Mouse (Mus musculus) kidney, embryonic 16.5 days (tissue): ENCODE measurements around the gene Tpk1. TPM values are rescaled to one million over a fixed set of nuclear protein-coding genes. Genes with fewer than 3 reads are reported as not detected.

ENCODE experiments used
- ATAC-seq: fragments of 200-750 bp; cut with Nextera tagmentation; 2 replicates; pipeline ENCODE4 v1.8.0; 2017; ENCODE audit warnings: moderate TSS enrichment; ENCODE audit not compliant: low FRiP score, low TSS enrichment
- H3K27ac ChIP-seq: fragments of 300-500 bp; sonication (generic); 2 replicates; pipeline ENCODE4 v1.5.1; 2014; ENCODE audit warnings: low read length
- H3K27me3 ChIP-seq: fragments of 300-500 bp; sonication (generic); 2 replicates; pipeline ENCODE4 v1.6.1; 2014; ENCODE audit warnings: low read length, control low read depth, mixed read lengths; ENCODE audit not compliant: insufficient read depth
- H3K36me3 ChIP-seq: fragments of 300-500 bp; sonication (generic); 2 replicates; pipeline ENCODE4 v1.6.1; 2014; ENCODE audit warnings: low read length, control low read depth, mixed read lengths; ENCODE audit not compliant: insufficient read depth
- H3K4me1 ChIP-seq: fragments of 300-500 bp; sonication (generic); 2 replicates; pipeline ENCODE4 v1.6.1; 2014; ENCODE audit warnings: low read length, control low read depth, mixed read lengths; ENCODE audit not compliant: insufficient read depth
- H3K4me2 ChIP-seq: fragments of 300-500 bp; sonication (generic); replicated peaks from 2 replicates; pipeline ENCODE4 v1.6.1; 2014; ENCODE audit warnings: low read depth, low read length
- H3K4me3 ChIP-seq: fragments of 300-500 bp; sonication (generic); 2 replicates; pipeline ENCODE4 v1.5.1; 2014; ENCODE audit warnings: mild to moderate bottlenecking, low read length
- H3K9ac ChIP-seq: fragments of 300-500 bp; sonication (generic); replicated peaks from 2 replicates; pipeline ENCODE4 v1.6.1; 2014; ENCODE audit warnings: low read length
- H3K9me3 ChIP-seq: fragments of 300-500 bp; sonication (generic); 2 replicates; pipeline ENCODE4 v1.6.1; 2016; ENCODE audit warnings: low read length, control low read depth
- WGBS: fragments of 180-500 bp; shearing (Covaris S2); extraction: QIAGEN DNeasy Blood & Tissue Kit; methylation state at CpG from one replicate; pipeline ENCODE4 v1.1.7; 2014; 5-methylcytosine and 5-hydroxymethylcytosine counted together
- polyA plus RNA-seq: library from polyadenylated mRNA; unstranded; fragments of >200 nt; fragmentation: Nextera tagmentation; extraction: Ambion mirVana; gene quantifications from 2 replicates; pipeline ENCODE4 v1.2.1, GENCODE M21; 2015

The Tpk1 gene
- polyA plus RNA-seq, 1 experiment from 2014 or later, result 23.0 TPM

DNA sequence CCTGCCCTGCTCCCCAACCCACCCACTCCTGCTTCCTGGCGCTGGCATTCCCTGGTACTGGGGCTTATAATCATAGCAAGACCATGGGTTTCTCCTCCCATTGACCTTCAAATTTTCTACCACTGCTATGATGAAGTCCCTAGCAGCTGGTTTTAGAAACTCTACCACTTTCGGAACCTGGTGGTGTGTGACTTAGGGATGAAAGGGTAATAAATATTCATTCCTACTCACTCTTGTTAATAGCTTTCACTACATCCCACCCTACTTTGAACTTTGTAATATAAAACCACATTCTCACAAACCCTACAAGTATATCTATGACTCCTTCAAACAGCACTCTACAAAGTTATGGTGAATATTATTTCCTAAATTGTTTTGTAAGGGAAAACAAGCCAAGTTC is 54.3 kb downstream of the Tpk1 start:
- no peak for ATAC-seq
- no peak overlapping the region for H3K9ac ChIP-seq
- no peaks in the 10 kb centered on the region for H3K4me1 ChIP-seq
- no peak overlapping the region for H3K4me2 ChIP-seq
- H3K4me3 ChIP-seq, result no peak overlapping the region
- WGBS, result 33% methylated on average over 2 of the region's 2 CpGs
- H3K9me3 ChIP-seq, result no peaks in the 10 kb centered on the region
- no peaks in the 10 kb centered on the region for H3K27me3 ChIP-seq
- no peak overlapping the region for H3K27ac ChIP-seq
- no peaks in the 10 kb centered on the region for H3K36me3 ChIP-seq

DNA sequence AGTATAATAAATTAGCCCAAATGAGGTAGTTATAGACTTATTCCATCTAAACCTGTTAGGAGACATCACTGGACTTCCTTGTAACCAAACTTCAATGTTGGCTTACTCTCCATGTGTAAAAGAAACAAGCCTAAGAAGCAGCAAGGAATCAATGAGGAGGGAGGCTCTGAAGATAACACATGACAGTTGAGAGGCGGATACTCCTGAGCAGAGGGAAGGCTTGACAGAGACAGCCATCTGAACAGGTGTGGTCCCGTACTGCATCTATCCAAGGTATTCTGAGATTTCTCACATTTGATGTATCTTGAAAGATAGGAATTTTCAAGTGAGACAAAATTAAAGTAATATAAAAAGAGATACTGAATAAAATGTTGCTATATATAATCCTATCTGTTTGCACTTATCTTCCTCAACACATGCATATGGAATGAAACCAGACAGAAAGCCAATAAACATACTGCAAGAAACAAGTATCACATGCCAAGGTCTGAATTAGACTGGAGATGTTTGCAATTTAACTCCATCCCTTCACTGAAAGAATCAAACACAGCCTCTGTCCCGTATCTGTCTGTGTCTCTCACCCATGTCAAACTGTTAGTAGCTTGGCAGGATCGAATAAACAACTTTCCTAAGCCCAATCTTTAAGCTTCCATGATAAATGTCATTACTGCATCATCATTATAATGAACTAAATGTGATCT is 75.1 kb downstream of the Tpk1 start:
- H3K36me3 ChIP-seq, result no peaks in the 10 kb centered on the region
- no peak overlapping the region for H3K9ac ChIP-seq
- H3K4me3 ChIP-seq, result no peak overlapping the region
- H3K4me1 ChIP-seq, result no peaks in the 10 kb centered on the region
- H3K4me2 ChIP-seq, result no peak overlapping the region
- no peak overlapping the region for H3K27ac ChIP-seq
- 77% methylated on average over 4 of the region's 4 CpGs for WGBS
- ATAC-seq, result no peak
- no peaks in the 10 kb centered on the region for H3K9me3 ChIP-seq
- H3K27me3 ChIP-seq, result no peaks in the 10 kb centered on the region

DNA sequence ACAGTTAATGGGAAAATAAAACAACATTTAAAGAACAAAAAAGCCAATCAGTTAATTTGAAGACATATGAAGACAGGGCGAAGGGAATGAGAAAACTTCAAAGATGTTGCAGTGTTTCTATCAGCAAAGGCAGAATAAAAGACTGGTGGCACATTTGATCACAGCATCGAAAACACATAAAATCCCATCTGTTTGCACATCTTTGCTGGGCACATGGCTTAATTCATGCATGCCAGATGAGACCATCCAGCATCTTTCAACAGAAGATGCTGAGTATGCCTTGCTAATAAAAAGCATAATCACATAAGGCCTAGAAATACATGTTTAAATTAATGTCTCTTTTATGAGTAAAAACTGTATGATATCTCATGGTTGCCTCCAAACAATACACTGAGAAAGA is 80.8 kb downstream of the Tpk1 start:
- no peaks in the 10 kb centered on the region for H3K36me3 ChIP-seq
- 87% methylated on average over 2 of the region's 2 CpGs for WGBS
- no peak overlapping the region for H3K27ac ChIP-seq
- no peak for ATAC-seq
- no peak overlapping the region for H3K4me2 ChIP-seq
- no peaks in the 10 kb centered on the region for H3K4me1 ChIP-seq
- no peak overlapping the region for H3K9ac ChIP-seq
- no peak overlapping the region for H3K4me3 ChIP-seq
- H3K27me3 ChIP-seq, result no peaks in the 10 kb centered on the region
- H3K9me3 ChIP-seq, result no peaks in the 10 kb centered on the region

DNA sequence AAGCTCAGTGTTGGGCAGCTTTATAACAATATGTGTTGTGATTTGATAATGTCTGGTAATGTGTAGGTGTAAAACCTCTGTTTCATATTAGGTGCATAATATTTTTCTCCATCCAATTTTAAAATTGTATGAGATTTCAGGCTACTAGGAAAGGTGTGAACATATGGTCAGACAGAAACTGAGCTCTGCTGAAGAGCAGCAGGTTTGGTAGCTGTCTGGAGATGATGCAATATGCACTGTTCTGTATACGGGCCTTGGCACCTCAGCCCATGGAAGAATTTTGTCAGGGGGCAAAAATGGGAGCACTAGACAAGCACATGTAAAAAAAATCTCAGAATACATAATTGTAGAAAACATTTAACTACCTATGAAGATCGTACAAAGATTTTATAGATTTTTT is 84.3 kb downstream of the Tpk1 start:
- Histone ChIP-seq H3K9ac (no peak overlapping the region), H3K27ac (no peak overlapping the region), H3K9me3 (no peaks in the 10 kb centered on the region), H3K4me2 (no peak overlapping the region), H3K4me1 (no peaks in the 10 kb centered on the region), H3K27me3 (no peaks in the 10 kb centered on the region), H3K4me3 (no peak overlapping the region), H3K36me3 (no peaks in the 10 kb centered on the region)
- ATAC-seq, result no peak
- WGBS, result 85% methylated on average over 2 of the region's 2 CpGs

DNA sequence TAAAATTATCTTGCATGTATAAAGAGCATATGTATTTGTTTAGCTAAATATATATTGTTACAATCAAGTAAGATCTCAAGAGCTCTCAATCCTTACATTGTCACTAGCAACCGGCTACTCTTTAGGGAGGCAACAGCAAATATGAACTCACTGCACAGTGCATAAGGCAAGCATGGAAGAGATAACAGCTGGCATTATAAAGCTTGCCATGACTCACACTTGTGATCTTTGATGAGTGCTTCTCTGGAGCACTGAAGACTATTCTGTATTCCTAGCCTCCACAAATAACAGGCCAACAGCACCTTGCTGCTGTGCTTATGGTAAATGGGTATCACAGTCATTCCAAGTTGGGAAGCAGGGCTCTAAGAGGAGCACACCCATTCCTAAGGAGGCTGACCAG is 98.2 kb downstream of the Tpk1 start:
- no peaks in the 10 kb centered on the region for H3K9me3 ChIP-seq
- no peaks in the 10 kb centered on the region for H3K4me1 ChIP-seq
- ATAC-seq, result no peak
- no peaks in the 10 kb centered on the region for H3K36me3 ChIP-seq
- no peak overlapping the region for H3K4me3 ChIP-seq
- H3K4me2 ChIP-seq, result no peak overlapping the region
- 92% methylated on average over 1 of the region's 1 CpGs for WGBS
- no peaks in the 10 kb centered on the region for H3K27me3 ChIP-seq
- H3K27ac ChIP-seq, result no peak overlapping the region
- H3K9ac ChIP-seq, result no peak overlapping the region

DNA sequence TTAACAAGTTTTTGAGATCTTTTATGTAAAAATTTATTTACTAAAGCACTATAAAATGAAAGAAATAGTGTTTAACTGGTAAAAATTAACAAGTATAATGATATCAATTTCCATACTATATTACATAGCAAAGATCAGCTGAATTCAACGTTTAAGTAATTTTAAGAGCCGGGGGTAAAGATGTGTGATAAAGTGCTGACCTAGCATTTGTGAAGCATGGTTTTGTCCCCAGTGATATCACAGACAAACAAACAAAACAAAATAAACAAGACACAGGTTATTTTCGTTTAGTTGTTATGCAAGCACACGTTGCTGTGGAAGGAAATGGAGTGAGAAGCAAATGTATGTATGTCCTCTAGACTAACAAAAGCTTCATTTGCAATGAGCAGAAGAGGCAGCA is 103.6 kb downstream of the Tpk1 start:
- no peaks in the 10 kb centered on the region for H3K4me1 ChIP-seq
- no peak overlapping the region for H3K4me3 ChIP-seq
- H3K27ac ChIP-seq, result no peak overlapping the region
- H3K4me2 ChIP-seq, result no peak overlapping the region
- no peak overlapping the region for H3K9ac ChIP-seq
- H3K36me3 ChIP-seq, result no peaks in the 10 kb centered on the region
- no peaks in the 10 kb centered on the region for H3K9me3 ChIP-seq
- ATAC-seq, result no peak
- no peaks in the 10 kb centered on the region for H3K27me3 ChIP-seq
- WGBS, result 80% methylated on average over 4 of the region's 4 CpGs

DNA sequence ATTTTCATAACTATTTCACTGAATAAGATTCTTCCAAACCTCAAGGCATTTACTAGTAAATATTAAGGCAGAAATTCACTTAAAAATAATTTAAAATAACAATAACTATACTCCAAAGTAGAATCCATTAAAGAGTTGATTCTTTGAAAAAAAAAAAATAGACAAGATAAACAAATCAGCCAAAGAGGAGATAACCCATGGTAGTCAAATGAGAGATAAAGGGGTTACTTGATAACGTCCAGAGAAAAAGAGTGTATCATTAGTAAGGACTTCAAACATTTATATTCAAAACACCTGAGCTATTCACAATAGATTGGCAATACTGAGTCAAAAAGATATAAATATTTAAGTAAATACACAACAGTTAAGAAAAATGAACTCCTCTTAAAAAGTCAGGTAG is 114.7 kb downstream of the Tpk1 start:
- Histone ChIP-seq H3K9me3 (no peaks in the 10 kb centered on the region), H3K27ac (no peak overlapping the region)
- WGBS, result 86% methylated on average over 1 of the region's 1 CpGs

DNA sequence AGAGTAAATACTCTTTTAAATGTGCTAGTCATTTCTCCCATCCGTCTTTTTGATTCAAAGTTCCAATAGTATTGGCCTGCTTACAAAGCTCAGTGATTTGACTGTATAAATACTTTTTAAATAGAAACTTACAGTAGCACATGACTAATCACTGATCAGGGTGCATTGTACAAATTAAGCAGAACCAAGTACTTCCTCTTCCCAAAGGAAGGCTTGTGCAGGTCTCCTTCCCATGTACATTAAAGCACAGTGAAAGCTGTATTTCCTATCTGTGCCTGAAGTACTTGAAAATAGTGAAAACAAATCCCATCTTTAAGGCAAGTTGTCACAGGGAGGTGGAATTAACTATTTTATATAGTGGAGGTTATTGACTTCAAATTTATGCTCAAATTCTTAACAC is 119.5 kb downstream of the Tpk1 start:
- Histone ChIP-seq H3K27me3 (no peaks in the 10 kb centered on the region), H3K4me3 (no peak overlapping the region), H3K36me3 (no peaks in the 10 kb centered on the region), H3K4me2 (no peak overlapping the region), H3K4me1 (no peaks in the 10 kb centered on the region), H3K9ac (no peak overlapping the region), H3K27ac (no peak overlapping the region), H3K9me3 (no peaks in the 10 kb centered on the region)
- WGBS, result 65% methylated on average over 1 of the region's 1 CpGs
- no peak for ATAC-seq

More for the DNA sequence above, 114.7 kb downstream of the Tpk1 start:
- Histone ChIP-seq H3K4me1 (no peaks in the 10 kb centered on the region), H3K27me3 (no peaks in the 10 kb centered on the region), H3K4me2 (no peak overlapping the region), H3K36me3 (no peaks in the 10 kb centered on the region), H3K4me3 (no peak overlapping the region), H3K9ac (no peak overlapping the region)
- no peak for ATAC-seq

DNA sequence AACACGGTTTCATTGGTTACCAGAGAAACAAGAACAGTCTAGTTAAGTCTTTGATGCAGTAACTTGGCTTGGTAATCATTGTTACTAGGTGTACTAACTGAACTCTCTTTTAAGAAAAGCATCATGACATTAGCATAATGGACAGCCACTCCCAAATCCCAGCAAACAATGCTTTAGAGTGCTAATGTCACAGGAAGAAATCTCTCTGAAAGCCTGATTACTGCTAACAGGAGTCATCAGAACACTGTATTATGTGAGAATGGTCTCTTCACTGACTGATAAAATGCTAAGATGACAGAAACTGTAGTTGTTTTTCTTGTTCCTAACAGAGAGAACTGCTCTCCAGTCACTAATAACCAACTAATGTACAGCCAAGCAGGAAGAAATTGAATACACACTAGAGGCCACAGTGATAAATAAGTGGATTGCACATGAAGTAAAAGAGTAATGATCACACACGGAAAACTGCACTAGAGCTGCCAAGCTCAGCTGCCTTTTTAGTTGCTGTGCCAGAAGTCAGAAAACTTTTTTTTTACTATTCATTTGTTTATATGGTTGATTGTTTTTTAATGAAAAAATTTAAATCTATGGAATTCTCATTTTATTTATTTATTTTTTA is 128.7 kb downstream of the Tpk1 start:
- 75% methylated on average over 2 of the region's 2 CpGs for WGBS
- H3K9me3 ChIP-seq, result no peaks in the 10 kb centered on the region
- H3K9ac ChIP-seq, result no peak overlapping the region
- H3K27me3 ChIP-seq, result no peaks in the 10 kb centered on the region
- no peaks in the 10 kb centered on the region for H3K4me1 ChIP-seq
- no peak overlapping the region for H3K4me3 ChIP-seq
- H3K27ac ChIP-seq, result no peak overlapping the region
- H3K36me3 ChIP-seq, result no peaks in the 10 kb centered on the region
- no peak for ATAC-seq
- H3K4me2 ChIP-seq, result no peak overlapping the region

DNA sequence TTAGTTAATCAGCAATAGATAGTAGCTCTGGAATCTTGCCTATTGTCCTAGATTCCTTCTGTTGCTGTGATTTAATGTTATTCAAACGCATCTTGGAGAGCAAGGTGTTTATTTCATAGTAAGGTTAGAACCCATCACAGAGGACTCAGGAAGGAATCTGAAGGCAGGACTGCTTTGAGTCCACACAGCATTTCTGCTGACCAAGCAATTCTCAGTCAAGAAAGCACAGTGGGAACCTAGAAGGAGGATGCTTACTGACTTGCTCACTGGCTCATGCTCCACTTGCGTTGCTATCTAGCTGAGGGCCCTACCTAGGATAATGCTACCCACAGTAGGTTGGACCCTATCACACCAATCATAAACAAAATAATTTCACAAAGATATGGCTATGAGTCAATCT is 130.6 kb downstream of the Tpk1 start:
- 94% methylated on average over 2 of the region's 2 CpGs for WGBS
- ATAC-seq, result no peak
- H3K36me3 ChIP-seq, result no peaks in the 10 kb centered on the region

More for the DNA sequence above, 130.6 kb downstream of the Tpk1 start:
- Histone ChIP-seq H3K27ac (no peak overlapping the region), H3K4me3 (no peak overlapping the region), H3K4me1 (no peaks in the 10 kb centered on the region), H3K9me3 (no peaks in the 10 kb centered on the region), H3K27me3 (no peaks in the 10 kb centered on the region), H3K4me2 (no peak overlapping the region), H3K9ac (no peak overlapping the region)
